Mouse (Mus musculus): ENCODE measurements at regions not wholly inside any gene's neighbourhood (a gene's known extent, or its start where the extent isn't known, plus 50 kb on each side); places are given as distances from the start of the nearest gene placed in this dataset.

DNA sequence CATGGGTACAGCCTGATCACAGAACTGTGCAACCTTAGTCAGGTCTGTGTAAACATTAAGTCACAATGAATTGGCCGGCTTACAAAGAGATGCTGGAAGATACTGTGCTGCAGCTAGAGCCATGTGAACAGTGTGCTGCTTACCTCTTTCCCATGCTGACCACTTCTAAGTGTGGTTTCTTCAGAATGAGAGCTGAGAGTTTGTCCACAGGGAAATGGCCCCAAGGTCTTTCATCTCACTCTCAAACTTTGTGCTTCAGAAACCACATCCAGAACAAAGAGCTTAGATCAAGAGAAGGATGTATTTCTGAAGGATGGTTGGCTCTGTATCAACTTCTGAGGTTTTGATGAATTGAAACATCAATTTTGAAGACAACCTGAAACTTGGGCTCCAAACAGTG, 165.7 kb downstream of the Lrrc3b start:
- no peak for DNase-seq (ENCODE audit: low spot score in 2 of 2)

DNA sequence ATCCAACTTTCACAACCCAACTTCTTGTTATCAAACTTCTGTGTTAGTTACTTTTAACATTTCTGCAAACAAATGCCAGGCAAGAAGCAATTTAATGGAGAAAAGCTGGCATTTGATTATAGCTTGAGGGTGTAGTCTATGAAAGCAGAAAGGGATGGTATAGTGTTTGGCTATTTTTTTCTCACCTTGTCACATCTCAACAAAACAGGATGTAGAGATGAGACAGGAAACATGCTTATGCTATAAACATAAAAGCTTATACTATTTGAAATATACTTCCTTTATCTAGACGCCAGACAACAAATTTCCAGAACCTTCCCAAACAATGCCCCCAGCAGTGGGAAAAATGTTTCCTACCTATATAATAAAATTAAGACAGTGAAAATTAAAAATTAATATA, 166.4 kb downstream of the Lrrc3b start:
- DNase-seq (ENCODE audit: low spot score in 2 of 2): no peak

DNA sequence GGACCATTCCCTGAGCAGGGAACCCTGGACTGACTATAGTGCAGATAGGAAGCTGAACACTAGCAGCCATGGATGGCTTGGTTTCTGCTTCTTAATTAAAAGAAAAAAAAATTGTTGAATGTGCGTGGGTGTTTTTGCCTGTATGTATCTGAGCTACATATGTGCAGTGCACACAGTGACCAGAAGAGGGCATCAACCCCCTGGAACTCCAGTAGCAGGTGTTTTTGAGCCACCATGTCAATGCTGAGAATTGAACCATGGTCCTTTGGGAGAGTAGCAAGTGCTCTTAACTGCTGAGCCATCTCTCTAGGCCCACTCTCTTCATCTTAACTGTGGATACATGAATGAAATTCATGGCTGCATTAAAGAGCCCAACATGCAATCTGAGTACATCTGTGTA, 172.5 kb downstream of the Lrrc3b start:
- DNase-seq (ENCODE audit: low spot score in 2 of 2): no peak

- DNase-seq (ENCODE audit: low spot score in 2 of 2): no peak
Observed at GRCm38 (mm10) chr14:15262996-15263395, 175.8 kb downstream of the Lrrc3b start.

- peak in 1 of 2 experiments; percentile 12 for DNase-seq (ENCODE audit: low spot score in 2 of 2)
Observed at GRCm38 (mm10) chr14:15255729-15256128, 183.1 kb downstream of the Lrrc3b start.

DNA sequence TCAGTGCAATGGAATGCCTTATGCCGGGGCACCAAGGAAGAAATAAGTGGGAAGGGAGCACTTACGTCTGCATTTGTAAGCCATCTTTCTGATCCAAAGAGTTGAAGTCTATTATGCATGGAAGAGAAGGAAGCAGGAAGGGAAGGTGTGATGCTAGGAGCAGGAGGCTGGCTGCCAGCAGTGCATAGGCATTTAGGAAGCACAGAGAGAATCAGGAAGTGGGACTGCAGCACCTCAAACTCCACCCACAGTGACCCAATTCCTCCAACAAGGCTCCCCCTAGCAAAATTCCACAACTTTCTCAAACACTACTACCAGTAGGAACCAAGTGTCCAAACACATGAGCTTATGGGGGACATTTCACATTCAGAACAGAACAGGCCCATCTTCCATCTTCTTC, 233.2 kb downstream of the Lrrc3b start:
- DNase-seq (ENCODE audit: low spot score in 2 of 2): no peak

DNA sequence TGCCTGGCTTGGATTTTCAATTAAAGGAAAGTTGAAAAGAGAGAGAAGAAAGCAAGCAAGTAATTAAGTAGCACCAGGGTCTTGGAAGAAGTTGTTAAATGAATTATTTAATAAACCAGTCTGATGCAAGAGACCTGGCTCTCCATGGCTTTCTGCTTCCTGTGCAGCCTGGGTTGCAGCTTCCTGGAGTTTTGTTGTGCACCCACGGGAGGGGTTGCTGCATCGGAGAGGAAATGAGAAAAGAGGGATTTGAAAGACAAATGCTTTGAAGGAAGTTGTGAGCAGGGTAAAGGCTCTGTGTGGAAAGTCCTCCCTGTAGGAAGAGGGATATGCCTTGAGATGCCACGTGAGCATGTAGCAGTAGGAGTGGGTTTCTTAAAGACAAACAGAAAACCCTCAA, 234.5 kb downstream of the Lrrc3b start:
- no peak for DNase-seq (ENCODE audit: low spot score in 2 of 2)
